Mouse (Mus musculus): Measurements from ENCODE around the gene Pla1a.

DNA sequence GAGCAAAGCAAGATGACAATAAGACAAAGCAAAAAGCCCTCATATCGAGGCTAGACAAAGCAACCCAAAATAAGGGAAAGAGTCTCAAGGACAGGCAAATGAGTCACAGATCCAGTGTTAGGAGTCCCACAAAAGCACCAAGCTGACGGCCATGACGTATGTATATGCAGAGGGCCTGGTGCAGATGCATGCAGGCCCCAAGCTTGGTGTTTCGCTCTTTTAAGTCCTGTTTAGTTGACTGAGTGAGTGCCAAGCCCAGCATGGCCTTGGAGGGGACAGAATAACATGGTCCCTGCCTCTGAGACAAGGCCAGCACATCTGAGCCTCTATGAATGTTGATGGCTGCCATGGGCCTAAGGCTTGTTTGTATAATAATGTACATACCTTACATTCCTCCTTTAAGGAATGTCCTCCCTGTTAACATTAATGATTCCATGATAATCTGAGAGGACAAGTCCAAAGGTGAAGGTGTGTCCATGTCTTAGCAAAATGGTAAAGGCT is 1.4 kb upstream of the Pla1a start:
- no peak for TF ChIP-seq CTCF (IDR thresholded peaks at IDR 0.05; ENCODE audit: low read depth)
- TF ChIP-seq EP300 (IDR thresholded peaks at IDR 0.05; ENCODE audit: low read depth), result no peak

Data from liver, postnatal 0 days (tissue).